Mouse (Mus musculus): ENCODE measurements around the gene Nhp2.
A peak's percentile ranks its signal among the peaks of the same experiment; 100 is the strongest.

The Nhp2 gene

GRCm38 (mm10) chr11:51619409-51620060, at the start of gene Nhp2:
Nhp2 (plus strand) TSS chr11:51619735.
- DNase-seq = peak; percentile 100

GRCm38 (mm10) chr11:51576454-51576853, 43.1 kb upstream of the Nhp2 start:
- no peak for DNase-seq

GRCm38 (mm10) chr11:51577587-51577986, 41.9 kb upstream of the Nhp2 start:
- no peak for DNase-seq

GRCm38 (mm10) chr11:51579024-51579423, 40.5 kb upstream of the Nhp2 start:
- DNase-seq = no peak

- peak; percentile 96 for DNase-seq
Measured at GRCm38 (mm10) chr11:51582713-51583112, 36.8 kb upstream of the Nhp2 start.

GRCm38 (mm10) chr11:51584057-51584430, 35.5 kb upstream of the Nhp2 start:
- DNase-seq = peak; percentile 94

GRCm38 (mm10) chr11:51584431-51585248, 34.9 kb upstream of the Nhp2 start, which contains the start of gene Phykpl:
Phykpl (plus strand) TSS chr11:51584757.
- DNase-seq = peak; percentile 100

GRCm38 (mm10) chr11:51585608-51586252, 33.8 kb upstream of the Nhp2 start:
- DNase-seq = peak; percentile 90

- DNase-seq = peak; percentile 90
Measured at GRCm38 (mm10) chr11:51586411-51586810, 33.1 kb upstream of the Nhp2 start.

- peak; percentile 87 for DNase-seq
Measured at GRCm38 (mm10) chr11:51587059-51587458, 32.5 kb upstream of the Nhp2 start.

GRCm38 (mm10) chr11:51588833-51589232, 30.7 kb upstream of the Nhp2 start:
- DNase-seq = no peak

- peak; percentile 87 for DNase-seq
Measured at GRCm38 (mm10) chr11:51590002-51590401, 29.5 kb upstream of the Nhp2 start.

GRCm38 (mm10) chr11:51591168-51591567, 28.4 kb upstream of the Nhp2 start:
- peak; percentile 92 for DNase-seq

- DNase-seq = peak; percentile 86
Measured at GRCm38 (mm10) chr11:51591915-51592314, 27.6 kb upstream of the Nhp2 start.

GRCm38 (mm10) chr11:51593368-51593767, 26.2 kb upstream of the Nhp2 start:
- no peak for DNase-seq

GRCm38 (mm10) chr11:51593849-51594248, 25.7 kb upstream of the Nhp2 start:
- DNase-seq = peak; percentile 88

GRCm38 (mm10) chr11:51594715-51595350, 24.7 kb upstream of the Nhp2 start:
- DNase-seq = no peak

- no peak for DNase-seq
Measured at GRCm38 (mm10) chr11:51595459-51596083, 24.0 kb upstream of the Nhp2 start.

GRCm38 (mm10) chr11:51597553-51597952, 22.0 kb upstream of the Nhp2 start:
- no peak for DNase-seq

GRCm38 (mm10) chr11:51602253-51602652, 17.3 kb upstream of the Nhp2 start:
- DNase-seq = no peak

GRCm38 (mm10) chr11:51605602-51606446, 13.7 kb upstream of the Nhp2 start:
- DNase-seq = peak; percentile 99
